Mouse (Mus musculus): Measurements from ENCODE around the gene Dexi. TPM values are rescaled to one million over a fixed set of nuclear protein-coding genes. Genes with fewer than 3 reads are reported as not detected.

The Dexi gene
- polyA plus RNA-seq, 1 experiment = 28.4 TPM

GRCm38 (mm10) chr16:10542266-10542665 is 588 bp downstream of the Dexi start:
- 3% methylated on average over 22 of the region's 22 CpGs for WGBS
- DNase-seq (ENCODE audit: low read depth, low spot score) = no peak

DNA sequence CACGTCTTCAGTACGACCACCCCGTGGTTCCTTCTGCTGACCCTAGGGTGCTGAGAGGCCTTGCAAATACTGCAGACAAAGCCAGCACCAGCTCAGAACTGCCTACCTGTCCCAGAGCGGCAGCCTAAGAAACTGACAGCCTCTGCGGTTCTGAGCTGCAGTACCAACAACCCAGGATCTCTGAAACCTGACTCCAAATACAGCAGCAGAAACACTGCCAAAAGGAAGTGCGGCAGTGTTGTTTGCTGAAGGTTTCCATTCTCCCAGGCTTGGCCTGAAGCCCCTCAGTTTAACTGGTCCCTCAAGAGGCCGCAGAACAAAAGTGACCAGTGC is 1.3 kb downstream of the Dexi start:
- WGBS = 5% methylated on average over 7 of the region's 7 CpGs
- no peak for DNase-seq (ENCODE audit: low read depth, low spot score)

DNA sequence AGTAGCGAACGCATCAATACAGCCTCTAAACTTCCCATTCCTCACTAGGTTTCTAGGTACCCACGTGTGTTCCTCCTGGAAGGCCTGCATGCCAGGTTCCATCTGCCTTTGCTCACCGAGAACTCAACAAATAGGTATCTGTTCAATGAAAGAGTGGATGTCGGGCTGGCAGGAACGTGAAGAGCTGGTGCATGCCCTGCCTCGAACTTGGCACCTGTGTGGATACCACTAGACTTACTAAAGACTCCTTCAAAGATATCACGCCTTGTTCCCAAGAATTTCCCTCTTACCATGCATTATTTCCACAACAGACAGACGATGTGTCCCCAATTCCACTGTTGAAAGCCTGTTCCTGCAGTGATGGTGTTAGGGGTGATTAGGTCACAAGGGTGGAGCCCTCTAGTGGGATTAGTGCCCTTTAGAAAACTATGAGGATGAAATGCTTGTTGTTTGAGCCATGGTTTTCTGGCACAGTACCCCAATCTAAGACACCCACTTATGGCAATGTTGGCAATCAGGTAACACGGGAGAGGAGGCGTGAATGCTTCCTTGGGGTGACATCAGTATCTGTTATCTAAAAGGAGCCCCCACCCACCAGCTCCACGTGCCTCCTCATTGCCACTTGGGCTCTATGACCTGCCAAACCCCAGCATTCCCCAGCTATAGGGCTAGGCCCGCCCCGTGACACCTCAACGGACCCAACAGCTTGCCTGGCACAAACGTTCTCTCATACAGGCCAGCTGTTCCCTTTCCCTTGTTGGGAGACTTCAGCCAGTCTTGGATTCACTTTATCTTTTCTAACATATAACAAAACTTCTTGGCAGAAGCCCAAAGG is 1.9 kb downstream of the Dexi start:
- DNase-seq (ENCODE audit: low read depth, low spot score) = no peak
- WGBS = 49% methylated on average over 16 of the region's 16 CpGs

GRCm38 (mm10) chr16:10536961-10537360 is 5.9 kb downstream of the Dexi start:
- DNase-seq (ENCODE audit: low read depth, low spot score) = no peak

GRCm38 (mm10) chr16:10536323-10536722 is 6.5 kb downstream of the Dexi start:
- WGBS = 65% methylated on average over 5 of the region's 5 CpGs

More at GRCm38 (mm10) chr16:10536961-10537360, 5.9 kb downstream of the Dexi start:
- WGBS = 55% methylated on average over 3 of the region's 3 CpGs

GRCm38 (mm10) chr16:10534567-10534966 is 8.3 kb downstream of the Dexi start:
- DNase-seq (ENCODE audit: low read depth, low spot score) = no peak
- WGBS = 52% methylated on average over 7 of the region's 7 CpGs

More at GRCm38 (mm10) chr16:10536323-10536722, 6.5 kb downstream of the Dexi start:
- DNase-seq (ENCODE audit: low read depth, low spot score) = no peak

DNA sequence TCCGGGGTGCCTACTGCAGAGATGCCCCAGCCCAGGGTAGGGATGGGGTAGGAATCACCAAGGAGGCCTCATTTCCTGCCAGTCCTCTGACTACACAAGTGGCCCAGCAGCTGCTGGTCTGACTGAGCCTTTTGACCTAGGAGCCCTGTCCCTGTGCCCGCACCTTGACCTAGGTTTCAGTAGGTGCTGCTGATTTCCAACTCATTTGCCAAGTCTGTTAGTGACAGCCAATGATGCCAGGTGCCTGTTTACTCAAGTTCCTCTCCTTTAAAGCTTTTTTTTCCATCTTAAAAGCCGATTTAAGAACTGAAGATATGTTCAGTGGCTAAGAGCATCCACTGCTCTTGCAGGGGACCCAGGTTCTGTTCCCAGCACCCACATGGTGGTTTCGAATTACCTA is 9.1 kb downstream of the Dexi start:
- 91% methylated on average over 4 of the region's 4 CpGs for WGBS
- DNase-seq (ENCODE audit: low read depth, low spot score) = no peak

DNA sequence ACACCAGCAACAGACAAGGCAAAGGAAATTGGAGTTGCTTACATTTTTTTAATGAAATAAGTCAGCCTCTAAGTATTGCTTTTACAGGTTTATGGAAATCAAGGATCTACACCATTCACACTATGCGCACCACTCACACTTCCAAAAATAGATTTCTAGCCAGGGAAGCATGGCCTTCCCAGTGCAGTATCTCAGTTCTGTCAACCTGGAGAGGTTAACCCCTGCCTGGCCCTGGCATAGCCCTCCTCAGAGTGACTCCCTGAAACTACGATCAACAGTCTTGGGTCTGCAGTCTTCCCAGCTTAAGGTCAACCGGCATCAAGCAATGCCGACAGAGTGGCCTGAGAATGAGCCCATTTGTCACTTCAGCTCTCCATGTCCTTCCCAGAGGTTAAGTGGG is 12.7 kb downstream of the Dexi start:
- WGBS = 98% methylated on average over 4 of the region's 4 CpGs
- no peak for DNase-seq (ENCODE audit: low read depth, low spot score)

DNA sequence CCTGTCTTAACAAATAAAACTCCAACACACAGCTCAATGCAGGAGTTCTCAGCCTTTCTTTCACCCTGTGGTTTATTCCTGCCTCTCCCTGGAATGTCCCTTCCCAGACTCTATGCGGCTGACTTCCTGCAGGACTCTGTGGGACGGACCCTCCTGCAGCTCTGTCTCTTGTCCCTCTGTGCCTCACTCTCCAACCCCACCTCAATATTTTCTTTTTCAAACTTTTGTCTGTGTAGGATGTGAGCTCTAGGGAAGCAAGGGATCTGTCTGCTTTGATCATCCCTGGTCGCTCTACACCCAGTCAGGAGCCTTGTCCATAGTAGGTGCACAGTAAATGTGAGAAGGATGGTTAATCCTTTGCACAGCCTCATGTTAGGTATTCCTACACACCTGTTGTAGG is 14.5 kb downstream of the Dexi start:
- 92% methylated on average over 3 of the region's 3 CpGs for WGBS
- DNase-seq (ENCODE audit: low read depth, low spot score) = no peak

DNA sequence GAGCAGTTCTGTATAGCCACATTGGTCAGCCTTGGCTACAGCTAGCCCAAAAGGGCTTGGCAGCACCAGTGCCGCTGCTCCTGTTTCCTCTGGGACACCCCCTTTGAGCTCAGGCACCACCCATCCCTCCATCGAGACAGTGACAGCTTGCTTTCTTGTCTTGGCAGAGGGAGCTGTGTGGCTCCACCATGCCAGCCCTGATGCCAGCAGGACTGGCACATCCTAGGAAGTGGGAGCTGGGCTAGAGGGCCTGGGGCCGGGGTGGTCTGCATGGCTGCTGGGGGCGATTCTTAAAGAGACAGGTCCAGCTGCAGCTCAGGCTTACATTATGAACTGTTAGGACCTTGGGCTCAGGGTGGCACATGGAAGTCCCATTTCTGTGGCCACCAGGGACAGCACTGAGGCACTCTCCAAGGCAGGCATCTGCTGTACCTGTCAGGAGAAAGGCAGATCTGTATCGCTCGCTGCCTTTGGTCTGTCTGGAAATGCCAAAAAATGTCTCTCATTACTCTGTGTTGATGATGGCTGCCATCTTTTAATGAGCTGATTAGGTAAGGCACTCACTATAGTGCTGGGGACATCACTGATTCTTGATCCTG is 15.7 kb downstream of the Dexi start:
- no peak for DNase-seq (ENCODE audit: low read depth, low spot score)

DNA sequence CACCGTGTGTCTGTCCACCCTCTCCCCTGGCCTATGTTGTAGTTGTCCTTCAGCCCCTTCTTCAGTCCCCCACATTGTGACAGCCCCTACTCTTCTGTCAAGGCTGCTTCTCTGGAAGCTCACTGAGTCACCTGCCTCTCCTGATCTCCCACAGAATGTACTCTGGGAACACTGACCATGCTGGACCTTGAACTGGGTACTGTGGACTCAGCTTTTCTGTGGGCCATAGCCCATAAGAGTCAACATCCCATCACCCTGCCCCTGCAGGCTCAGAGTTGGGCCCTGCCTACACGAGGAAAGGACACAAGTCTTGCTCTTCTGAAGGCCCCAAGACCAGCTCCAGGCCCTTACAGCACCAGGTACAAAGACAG is 17.3 kb downstream of the Dexi start:
- WGBS = 35% methylated on average over 2 of the region's 2 CpGs

More for the DNA sequence above, 15.7 kb downstream of the Dexi start:
- 74% methylated on average over 6 of the region's 6 CpGs for WGBS

DNA sequence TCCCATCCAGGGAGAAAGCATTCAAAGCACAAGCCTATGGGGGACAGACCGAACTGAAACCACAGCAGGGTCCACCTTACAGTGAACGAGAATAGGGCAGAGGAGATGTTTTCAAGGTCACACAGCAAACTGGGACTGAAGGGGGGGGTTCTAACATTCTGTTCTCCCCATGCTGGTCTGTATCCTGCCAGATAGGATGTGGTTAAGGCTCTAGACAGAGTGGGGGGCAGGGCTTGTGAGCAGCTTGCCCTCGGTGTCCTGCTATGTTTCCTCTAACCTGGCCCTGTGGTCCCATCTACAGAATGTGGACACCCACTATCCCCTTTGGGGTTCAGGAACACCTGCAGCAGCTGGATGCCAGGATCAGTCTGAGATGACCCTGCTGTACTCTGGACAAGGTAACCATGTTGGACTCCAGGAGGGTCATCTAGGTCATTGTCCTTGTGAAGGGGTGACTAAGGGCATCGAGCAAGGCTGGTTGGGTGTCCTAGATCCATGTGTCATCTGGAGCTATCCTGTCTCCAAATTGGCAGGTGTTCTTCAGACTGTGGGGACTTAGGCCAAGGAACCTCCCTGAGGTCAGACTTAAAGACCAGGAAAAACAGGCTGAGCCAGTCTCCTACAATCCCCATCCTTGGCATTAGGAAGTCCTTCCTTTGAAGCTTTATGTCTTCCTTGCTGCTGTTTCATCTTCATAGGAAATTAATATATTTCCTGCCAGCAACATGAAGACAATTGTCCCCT is 17.8 kb downstream of the Dexi start:
- 62% methylated on average over 4 of the region's 4 CpGs for WGBS
- DNase-seq (ENCODE audit: low read depth, low spot score) = no peak

More for the DNA sequence above, 17.3 kb downstream of the Dexi start:
- no peak for DNase-seq (ENCODE audit: low read depth, low spot score)

GRCm38 (mm10) chr16:10523650-10524049 is 19.2 kb downstream of the Dexi start:
- WGBS = 91% methylated on average over 8 of the region's 8 CpGs
- no peak for DNase-seq (ENCODE audit: low read depth, low spot score)

DNA sequence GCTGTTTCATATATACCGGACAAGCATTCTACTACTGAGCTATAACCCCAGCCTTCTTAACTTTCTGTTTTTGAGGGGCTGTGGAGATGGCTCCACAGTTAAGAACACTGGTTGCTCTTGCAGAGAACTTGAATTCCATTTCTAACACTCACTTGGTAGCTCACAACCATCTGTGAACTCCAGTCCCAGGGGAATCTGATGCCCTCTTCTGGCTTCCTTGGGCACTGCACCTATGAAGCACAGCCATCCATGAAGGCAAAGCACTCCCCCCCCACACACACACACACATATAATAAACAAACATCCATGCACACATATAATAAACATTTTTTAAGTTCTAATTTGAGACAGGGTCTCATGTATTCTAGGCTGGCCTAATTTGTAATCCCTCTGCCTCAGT is 20.0 kb downstream of the Dexi start:
- 90% methylated on average over 1 of the region's 1 CpGs for WGBS
- DNase-seq (ENCODE audit: low read depth, low spot score) = no peak

DNA sequence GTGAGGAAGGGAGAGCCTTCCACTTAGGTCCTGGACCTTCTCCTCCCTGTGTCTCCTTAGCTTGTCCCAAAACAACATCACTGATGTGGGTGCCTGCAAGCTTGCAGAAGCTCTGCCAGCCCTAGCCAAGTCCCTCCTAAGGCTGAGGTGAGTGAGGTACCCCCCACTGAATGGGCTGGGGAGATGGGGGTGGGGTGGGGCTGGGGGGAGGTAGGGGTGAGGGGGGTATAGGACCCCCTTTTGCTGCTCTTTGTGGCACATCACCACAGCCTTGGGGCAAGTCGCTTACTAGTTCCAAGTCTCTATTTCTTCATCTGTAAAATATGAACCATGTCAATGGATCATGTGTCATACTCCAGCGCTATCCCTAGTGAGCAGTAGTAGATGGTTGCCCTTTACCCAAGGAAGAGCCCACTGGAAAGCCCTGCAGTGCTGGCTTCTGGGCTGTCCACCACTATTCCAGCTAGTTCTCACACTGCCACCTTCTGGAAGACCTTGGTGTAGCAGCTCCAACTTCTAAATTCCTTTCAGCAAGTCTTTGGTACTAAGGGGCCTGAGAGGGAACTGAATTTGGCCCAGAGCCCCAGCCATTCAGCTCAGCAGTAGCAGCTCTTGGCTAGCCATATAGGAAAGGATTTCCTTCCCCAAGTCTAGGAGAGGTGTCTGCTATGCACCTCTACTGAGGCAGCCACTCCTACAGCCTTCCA is 21.8 kb downstream of the Dexi start:
- WGBS = 44% methylated on average over 2 of the region's 2 CpGs
- DNase-seq (ENCODE audit: low read depth, low spot score) = no peak

DNA sequence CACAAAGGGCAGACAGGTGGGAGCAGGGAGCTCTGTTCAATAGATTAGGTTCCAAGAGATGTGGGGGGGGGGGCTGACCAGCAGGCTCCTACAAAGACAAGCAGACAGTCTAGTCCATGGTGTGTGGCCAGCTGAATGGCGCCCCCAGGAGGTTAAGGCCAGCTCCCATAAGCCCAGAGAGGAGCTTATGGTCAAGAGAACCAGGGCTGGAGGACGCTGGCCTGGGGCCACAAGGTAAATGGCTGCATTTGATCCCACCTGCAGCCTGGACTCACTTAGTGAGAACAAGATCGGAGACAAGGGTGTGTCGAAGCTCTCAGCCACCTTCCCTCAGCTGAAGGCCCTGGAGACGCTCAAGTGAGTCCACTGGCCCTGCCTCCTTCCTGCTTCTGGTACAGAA is 24.8 kb downstream of the Dexi start:
- no peak for DNase-seq (ENCODE audit: low read depth, low spot score)
- WGBS = 61% methylated on average over 5 of the region's 5 CpGs

GRCm38 (mm10) chr16:10515953-10516572 is 26.8 kb downstream of the Dexi start:
- DNase-seq (ENCODE audit: low read depth, low spot score) = no peak

GRCm38 (mm10) chr16:10511134-10511520 is 31.7 kb downstream of the Dexi start:
- no peak for DNase-seq (ENCODE audit: low read depth, low spot score)
- WGBS = 76% methylated on average over 12 of the region's 12 CpGs

More at GRCm38 (mm10) chr16:10515953-10516572, 26.8 kb downstream of the Dexi start:
- 87% methylated on average over 12 of the region's 12 CpGs for WGBS

- 35% methylated on average over 14 of the region's 14 CpGs for WGBS
- no peak for DNase-seq (ENCODE audit: low read depth, low spot score)
These were observed 32.2 kb downstream of the Dexi start for GRCm38 (mm10) chr16:10510477-10511133.
